Mouse (Mus musculus) olfactory bulb, adult 2 months (tissue): Measurements from ENCODE around the gene Anapc15. TPM values are rescaled to one million over a fixed set of nuclear protein-coding genes. Genes with fewer than 3 reads are reported as not detected.
"Not testable (repeated sequence)": the region's sequence is repeated elsewhere in the genome, so short reads cannot be mapped to it uniquely, and the experiment has no call there.

Experiments used
- H3K27ac ChIP-seq: fragments of 200-500 bp; 2 replicates; pipeline ENCODE4 v1.5.1; 2012; ENCODE audit warnings: low read depth, low read length; ENCODE audit not compliant: insufficient read depth
- H3K4me1 ChIP-seq: fragments of 200-500 bp; 2 replicates; pipeline ENCODE4 v1.6.1; 2012; ENCODE audit warnings: low read length; ENCODE audit not compliant: control insufficient read depth, insufficient read depth
- H3K4me3 ChIP-seq: fragments of 200-500 bp; 2 replicates; pipeline ENCODE4 v1.5.1; 2012; ENCODE audit warnings: mild to moderate bottlenecking, low read depth, low read length, moderate library complexity; ENCODE audit not compliant: insufficient read depth
- CTCF ChIP-seq: fragments of 200-500 bp; IDR thresholded peaks from 2 replicates; pipeline ENCODE4 v1.5.1; 2012; ENCODE audit warnings: low read depth, mild to moderate bottlenecking, low read length, moderate library complexity; ENCODE audit not compliant: insufficient read depth
- POLR2A ChIP-seq: fragments of 200-500 bp; IDR thresholded peaks from 2 replicates; pipeline ENCODE4 v1.6.1; 2012; ENCODE audit warnings: mild to moderate bottlenecking, low read depth, low read length, moderate library complexity; ENCODE audit not compliant: insufficient read depth
- WGBS: fragments of 180-500 bp; shearing (Covaris S2); methylation state at CpG from one replicate; pipeline ENCODE4 v1.1.7; 2018; 5-methylcytosine and 5-hydroxymethylcytosine counted together
- polyA plus RNA-seq: library from polyadenylated mRNA; stranded (reverse); fragments of >200 nt; gene quantifications from 2 replicates; pipeline ENCODE4 v1.2.4, GENCODE M21; 2012; ENCODE audit warnings: low replicate concordance; ENCODE audit not compliant: missing spikeins, insufficient read depth, insufficient read length

Anapc15 gene
- polyA plus RNA-seq, 1 experiment, result not detected

- Histone ChIP-seq H3K27ac (no peak overlapping the region), H3K4me3 (peak overlapping the region; percentile 87; the same call in 1 of the 2 replicates), H3K4me1 (peaks cover 12% of the 10 kb centered on the region)
- no peak for TF ChIP-seq POLR2A
- TF ChIP-seq CTCF, result no peak
- WGBS, result 63% methylated on average over 8 of the region's 8 CpGs
Measured at GRCm38 (mm10) chr7:101906696-101907095, 43.2 kb downstream of the Anapc15 start.

GRCm38 (mm10) chr7:101908367-101908766 is 44.9 kb downstream of the Anapc15 start:
- Histone ChIP-seq H3K4me3 (no peak overlapping the region), H3K27ac (no peak overlapping the region), H3K4me1 (peaks cover 12% of the 10 kb centered on the region)
- WGBS, result 62% methylated on average over 4 of the region's 4 CpGs
- TF ChIP-seq POLR2A, result no peak
- TF ChIP-seq CTCF, result no peak

- H3K27ac ChIP-seq, result no peak overlapping the region
- no peak for TF ChIP-seq CTCF
- TF ChIP-seq POLR2A, result no peak
- 75% methylated on average over 4 of the region's 4 CpGs for WGBS
Measured at GRCm38 (mm10) chr7:101910138-101910537, 46.6 kb downstream of the Anapc15 start.

GRCm38 (mm10) chr7:101911982-101912381 is 48.5 kb downstream of the Anapc15 start:
- no peak overlapping the region for H3K27ac ChIP-seq
- TF ChIP-seq POLR2A (no peak), CTCF (no peak)
- peaks cover 8% of the 10 kb centered on the region for H3K4me1 ChIP-seq
- WGBS, result 59% methylated on average over 3 of the region's 3 CpGs
- H3K4me3 ChIP-seq, result no peak overlapping the region

More at GRCm38 (mm10) chr7:101910138-101910537, 46.6 kb downstream of the Anapc15 start:
- Histone ChIP-seq H3K4me3 (no peak overlapping the region), H3K4me1 (peaks cover 12% of the 10 kb centered on the region)

GRCm38 (mm10) chr7:101918071-101918470 is 54.6 kb downstream of the Anapc15 start:
- TF ChIP-seq CTCF (0 out of 2 replicates have a peak, but pooled peaks have one; percentile 7), POLR2A (no peak)
- Histone ChIP-seq H3K27ac (no peak overlapping the region), H3K4me1 (no peaks in the 10 kb centered on the region), H3K4me3 (no peak overlapping the region)
- 6% methylated on average over 1 of the region's 1 CpGs for WGBS

- not testable (repeated sequence) for H3K4me1 ChIP-seq, H3K27ac ChIP-seq, H3K4me3 ChIP-seq
Measured at GRCm38 (mm10) chr7:101925892-101926291, 62.4 kb downstream of the Anapc15 start.

GRCm38 (mm10) chr7:101928093-101928492 is 64.6 kb downstream of the Anapc15 start:
- TF ChIP-seq POLR2A, result no peak
- TF ChIP-seq CTCF, result no peak
- Histone ChIP-seq H3K4me3 (no peak overlapping the region), H3K4me1 (no peaks in the 10 kb centered on the region), H3K27ac (no peak overlapping the region)
- 86% methylated on average over 3 of the region's 3 CpGs for WGBS

GRCm38 (mm10) chr7:101932551-101932950 is 69.0 kb downstream of the Anapc15 start:
- peaks cover 7% of the 10 kb centered on the region; the same call in 1 of the 2 replicates for H3K4me1 ChIP-seq
- H3K4me3 ChIP-seq, result no peak overlapping the region
- WGBS, result 69% methylated on average over 1 of the region's 1 CpGs
- no peak for TF ChIP-seq POLR2A
- TF ChIP-seq CTCF, result no peak
- H3K27ac ChIP-seq, result no peak overlapping the region

GRCm38 (mm10) chr7:101933300-101933699 is 69.8 kb downstream of the Anapc15 start:
- Histone ChIP-seq H3K4me3 (peak overlapping the region; percentile 84), H3K4me1 (peaks cover 7% of the 10 kb centered on the region; the same call in 1 of the 2 replicates), H3K27ac (no peak overlapping the region)
- TF ChIP-seq CTCF, result no peak
- no peak for TF ChIP-seq POLR2A
- WGBS, result 3% methylated on average over 15 of the region's 15 CpGs

- H3K4me3 ChIP-seq, result peak within 1 kb of the TSS; percentile 84
- TF ChIP-seq CTCF (no peak), POLR2A (peak; percentile 49; the same call in 1 of the 2 replicates)
- peaks cover 7% of the 10 kb centered on the region; the same call in 1 of the 2 replicates for H3K4me1 ChIP-seq
- H3K27ac ChIP-seq, result no peak within 1 kb of the TSS
- WGBS, result under 1% methylated on average over 40 of the region's 40 CpGs
Measured at GRCm38 (mm10) chr7:101933751-101934240, 70.3 kb downstream of the Anapc15 start, which contains the start of the genes Lrrc51 and Numa1. Gene Lrrc51, minus strand, starts transcription at chr7:101933895. Gene Numa1, plus strand, starts transcription at chr7:101934111.
